Mouse (Mus musculus) hindbrain, postnatal 0 days (tissue): ENCODE results near the gene Nudt5. TPM values are rescaled to one million over a fixed set of nuclear protein-coding genes. Genes with fewer than 3 reads are reported as not detected.

Experiments used
- ATAC-seq: fragments of 200-750 bp; cut with Nextera tagmentation; 2 replicates; pipeline ENCODE4 v1.8.0; 2017; ENCODE audit warnings: mild to moderate bottlenecking, moderate TSS enrichment, moderate library complexity
- DNase-seq: peaks from one replicate; pipeline ENCODE4 v3.0.0-alpha.2; 2015; ENCODE audit warnings: low spot score
- H3K27ac ChIP-seq: fragments of 300-500 bp; sonication (generic); 2 replicates; pipeline ENCODE4 v1.5.1; 2014; ENCODE audit warnings: mild to moderate bottlenecking
- H3K27me3 ChIP-seq: fragments of 300-500 bp; sonication (generic); 2 replicates; pipeline ENCODE4 v1.6.1; 2014; ENCODE audit warnings: low read length, mixed read lengths; ENCODE audit not compliant: insufficient read depth
- H3K36me3 ChIP-seq: fragments of 300-500 bp; sonication (generic); 2 replicates; pipeline ENCODE4 v1.6.1; 2014; ENCODE audit warnings: low read length, mixed read lengths; ENCODE audit not compliant: insufficient read depth
- H3K4me1 ChIP-seq: fragments of 300-500 bp; sonication (generic); 2 replicates; pipeline ENCODE4 v1.6.1; 2014; ENCODE audit warnings: antibody characterized with exemption, low read length, mixed read lengths; ENCODE audit not compliant: insufficient read depth
- H3K4me2 ChIP-seq: fragments of 300-500 bp; sonication (generic); 2 replicates; pipeline ENCODE4 v1.6.1; 2014; ENCODE audit warnings: low read depth, mild to moderate bottlenecking, low read length, moderate library complexity, mixed read lengths
- H3K4me3 ChIP-seq: fragments of 300-500 bp; sonication (generic); 2 replicates; pipeline ENCODE4 v1.5.1; 2014; ENCODE audit warnings: low read length
- H3K9ac ChIP-seq: fragments of 300-500 bp; sonication (generic); replicated peaks from 2 replicates; pipeline ENCODE4 v1.6.1; 2014; ENCODE audit warnings: mild to moderate bottlenecking, low read length, moderate library complexity, mixed read lengths
- H3K9me3 ChIP-seq: fragments of 300-500 bp; sonication (generic); 2 replicates; pipeline ENCODE4 v1.6.1; 2016; ENCODE audit warnings: low read length, mixed read lengths
- CTCF ChIP-seq: IDR thresholded peaks from 2 replicates; pipeline ENCODE4 v1.5.1; 2016; ENCODE audit warnings: antibody characterized with exemption, control low read depth, low read depth
- WGBS: fragments of 180-500 bp; shearing (Covaris S2); extraction: QIAGEN DNeasy Blood & Tissue Kit; methylation state at CpG from one replicate; pipeline ENCODE4 v1.1.7; 2014; 5-methylcytosine and 5-hydroxymethylcytosine counted together
- polyA plus RNA-seq: library from polyadenylated mRNA; unstranded; fragments of >200 nt; fragmentation: Nextera tagmentation; extraction: Ambion mirVana; gene quantifications from 2 replicates; pipeline ENCODE4 v1.2.1, GENCODE M21; 2015
- total RNA-seq: library from RNA; depleted of rRNA; stranded (reverse); fragments of >200 nt; gene quantifications from 2 replicates; pipeline ENCODE4 v1.2.3, GENCODE M21; 2014; rRNA removed

Gene Nudt5
- total and polyA plus RNA-seq, 2 experiments from 2014 or later, result 16.9 to 23.2 TPM

DNA sequence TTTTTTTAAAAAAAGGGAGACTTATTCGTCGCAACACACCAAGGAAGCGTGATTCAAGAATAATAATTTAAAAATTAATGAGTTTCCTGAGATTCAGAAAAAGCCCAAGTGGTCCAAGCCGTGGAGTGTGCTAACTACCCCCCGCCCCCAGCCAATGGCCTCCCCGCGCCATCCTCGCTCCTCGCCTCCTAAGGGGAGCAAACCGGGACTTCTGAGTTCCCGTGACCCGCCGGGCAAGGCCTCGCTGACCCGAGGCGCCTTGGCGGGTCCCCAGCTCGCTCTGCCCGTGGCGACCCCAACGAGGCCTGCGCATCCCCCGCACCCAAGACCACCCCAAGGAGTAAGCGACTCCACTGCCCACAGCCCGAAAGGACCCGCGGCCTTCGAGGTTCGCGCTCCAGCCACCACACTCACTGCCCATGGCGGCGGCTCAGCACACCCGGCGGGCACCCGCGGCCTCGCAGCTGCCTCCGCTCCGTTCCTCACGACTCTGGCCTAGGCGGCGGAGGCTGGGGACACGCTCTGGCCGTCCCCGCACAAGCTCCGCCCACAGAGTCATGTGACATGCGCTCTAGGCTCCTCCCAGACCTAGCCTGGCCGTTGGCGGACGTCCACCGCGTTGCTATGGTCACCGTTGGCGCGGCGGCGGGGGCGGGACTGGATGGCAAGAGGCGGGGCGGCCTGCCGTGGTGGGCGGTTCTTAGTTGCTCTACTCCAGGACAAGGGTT is 50.2 kb downstream of the Nudt5 start, which contains the start of gene Sec61a2:
Gene Sec61a2 (minus strand): TSS at position 590 of the 728 bp plus-strand sequence.
- Histone ChIP-seq H3K9ac (peak within 1 kb of the TSS; percentile 79), H3K4me2 (peak within 1 kb of the TSS; percentile 58), H3K27ac (peak within 1 kb of the TSS; percentile 76), H3K4me3 (peak within 1 kb of the TSS; percentile 70), H3K9me3 (no peaks in the 10 kb centered on the region), H3K4me1 (0 out of 2 replicates have a peak, but pooled peaks cover 4% of the 10 kb centered on the region), H3K36me3 (peaks cover 5% of the 10 kb centered on the region; the same call in 1 of the 2 replicates), H3K27me3 (no peaks in the 10 kb centered on the region)
- WGBS, result under 1% methylated on average over 62 of the region's 62 CpGs
- peak; percentile 99 for DNase-seq
- ATAC-seq, result peak; percentile 99
- TF ChIP-seq CTCF, result peak; percentile 14; the same call in 1 of the 2 replicates

DNA sequence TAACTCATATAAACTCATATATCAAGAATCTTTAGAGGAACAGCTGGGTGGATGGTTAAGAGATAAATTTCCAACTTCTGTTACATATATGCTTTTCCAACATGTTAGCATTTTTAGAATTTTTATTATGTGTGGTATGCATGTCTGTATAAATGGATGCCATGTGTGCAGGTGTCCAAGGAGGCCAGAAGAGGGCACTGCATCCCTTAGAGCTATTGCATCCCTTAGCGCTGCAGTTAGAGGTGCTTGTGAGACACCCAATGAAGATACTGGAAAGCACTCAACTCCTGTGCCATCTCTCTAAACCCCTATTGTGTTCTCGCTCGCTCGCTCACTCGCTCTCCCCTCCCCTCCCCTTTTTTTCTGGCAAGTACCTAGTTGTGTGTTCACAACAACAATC is 55.3 kb downstream of the Nudt5 start:
- peaks cover 12% of the 10 kb centered on the region; the same call in 1 of the 2 replicates for H3K36me3 ChIP-seq
- ATAC-seq, result no peak
- 59% methylated on average over 5 of the region's 5 CpGs for WGBS

DNA sequence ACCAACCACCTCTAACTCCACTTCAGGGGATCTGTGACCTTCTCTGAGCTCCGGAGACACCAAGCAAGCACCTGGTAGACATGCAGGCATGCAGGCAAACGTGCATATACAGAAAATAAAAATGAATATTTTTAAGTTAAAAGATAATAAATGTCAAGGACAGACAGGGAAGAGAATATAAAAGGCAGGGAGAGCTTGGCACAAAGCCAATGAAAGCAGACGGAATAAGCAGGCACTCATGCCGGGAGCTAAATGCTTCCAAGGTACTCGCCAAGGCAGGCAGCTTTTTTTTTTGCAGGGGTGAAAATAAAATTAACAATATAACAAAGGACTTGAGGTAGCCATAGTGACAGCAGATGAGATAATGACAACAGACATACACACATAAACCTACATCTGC is 61.3 kb downstream of the Nudt5 start:
- 34% methylated on average over 5 of the region's 5 CpGs for WGBS
- H3K9ac ChIP-seq, result no peak overlapping the region
- H3K4me2 ChIP-seq, result no peak overlapping the region
- DNase-seq (peak; percentile 54), ATAC-seq (0 out of 2 replicates have a peak, but pooled peaks have one; percentile 27)
- H3K27ac ChIP-seq, result no peak overlapping the region
- H3K4me3 ChIP-seq, result no peak overlapping the region
- no peaks in the 10 kb centered on the region for H3K9me3 ChIP-seq
- H3K36me3 ChIP-seq, result peaks cover 12% of the 10 kb centered on the region; the same call in 1 of the 2 replicates
- no peaks in the 10 kb centered on the region for H3K4me1 ChIP-seq
- no peaks in the 10 kb centered on the region for H3K27me3 ChIP-seq
- TF ChIP-seq CTCF, result no peak

More for the DNA sequence above, 55.3 kb downstream of the Nudt5 start:
- no peak overlapping the region for H3K4me3 ChIP-seq
- peak; percentile 63 for DNase-seq
- no peak overlapping the region for H3K9ac ChIP-seq
- no peaks in the 10 kb centered on the region for H3K4me1 ChIP-seq
- H3K27me3 ChIP-seq, result no peaks in the 10 kb centered on the region
- no peak overlapping the region for H3K27ac ChIP-seq
- peak; percentile 67 for TF ChIP-seq CTCF
- no peaks in the 10 kb centered on the region for H3K9me3 ChIP-seq
- no peak overlapping the region for H3K4me2 ChIP-seq

DNA sequence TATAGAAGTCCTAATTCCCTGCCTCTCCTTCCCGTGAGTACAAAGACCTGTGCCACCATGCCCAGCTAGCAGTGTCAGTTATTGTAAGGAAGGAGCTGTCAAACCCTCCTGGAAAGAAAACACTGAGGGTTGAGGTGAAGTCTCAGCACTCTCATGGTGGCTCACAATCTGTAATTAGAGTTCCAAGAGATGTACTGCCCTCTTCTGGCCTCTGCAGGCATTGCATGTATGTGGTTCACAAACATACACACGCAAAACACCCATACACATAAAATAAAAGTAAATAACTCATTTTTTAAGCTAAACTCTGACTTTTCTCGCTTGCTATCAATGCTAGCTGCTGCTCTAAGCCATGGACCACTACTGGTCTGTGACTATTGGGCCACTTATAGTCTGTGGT is 61.8 kb downstream of the Nudt5 start:
- Histone ChIP-seq H3K27me3 (no peaks in the 10 kb centered on the region), H3K9me3 (no peaks in the 10 kb centered on the region), H3K4me2 (no peak overlapping the region), H3K27ac (no peak overlapping the region), H3K4me3 (no peak overlapping the region), H3K9ac (no peak overlapping the region), H3K36me3 (peaks cover 11% of the 10 kb centered on the region; the same call in 1 of the 2 replicates), H3K4me1 (no peaks in the 10 kb centered on the region)
- peak; percentile 74 for TF ChIP-seq CTCF
- 48% methylated on average over 3 of the region's 3 CpGs for WGBS
- DNase-seq, result peak; percentile 66
- no peak for ATAC-seq

DNA sequence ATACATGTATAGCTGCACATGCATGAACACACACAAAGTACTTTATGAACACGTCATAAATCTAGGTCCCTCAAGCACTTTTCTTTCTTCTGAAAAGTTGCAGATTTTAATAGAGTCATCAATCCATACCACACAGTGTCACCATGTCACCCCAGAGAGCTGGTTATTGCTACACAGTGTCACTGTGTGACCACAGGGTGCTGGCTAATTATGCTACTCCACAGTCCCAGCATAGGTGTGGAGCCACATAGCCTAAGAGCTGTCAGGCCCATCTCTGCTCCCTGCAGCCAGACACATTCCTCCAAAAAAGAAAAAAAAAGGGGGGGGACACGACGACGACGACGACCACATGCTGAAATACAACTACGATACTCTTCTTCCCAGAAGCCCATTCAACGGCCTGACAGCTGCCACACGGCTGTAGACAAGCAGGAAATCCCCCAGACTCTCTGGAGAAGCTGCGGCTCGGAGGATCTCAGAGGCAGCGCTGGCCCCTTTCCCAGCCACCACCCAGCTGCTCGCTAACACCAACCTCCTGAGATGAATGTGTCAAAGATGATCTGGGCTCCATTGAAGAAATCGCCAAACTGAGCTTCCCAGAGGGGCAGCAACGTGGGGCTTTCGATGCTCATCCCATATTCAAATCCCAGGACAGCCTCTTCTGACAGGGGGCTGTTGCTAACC is 66.6 kb downstream of the Nudt5 start:
- no peak overlapping the region for H3K27ac ChIP-seq
- no peaks in the 10 kb centered on the region for H3K27me3 ChIP-seq
- H3K4me2 ChIP-seq, result peak overlapping the region; percentile 5; the same call in 1 of the 2 replicates
- no peaks in the 10 kb centered on the region for H3K9me3 ChIP-seq
- no peaks in the 10 kb centered on the region for H3K4me1 ChIP-seq
- TF ChIP-seq CTCF, result no peak
- DNase-seq, result peak; percentile 57
- 37% methylated on average over 16 of the region's 16 CpGs for WGBS
- H3K4me3 ChIP-seq, result no peak overlapping the region
- no peak overlapping the region for H3K9ac ChIP-seq
- peak; percentile 78 for ATAC-seq
- H3K36me3 ChIP-seq, result peaks cover 14% of the 10 kb centered on the region; the same call in 1 of the 2 replicates

Other genes starting within 250 kb of the Nudt5 start
- gene Camk1d, start 130.5 kb upstream of the Nudt5 start, total RNA-seq, result 15.5 and 16.6 TPM in 2 replicates
- 7.2 and 7.7 TPM in 2 replicates for gene Camk1d, start 130.5 kb upstream of the Nudt5 start, polyA plus RNA-seq
- 91.0 and 110 TPM in 2 replicates for gene Cdc123, start 145 bp downstream of the Nudt5 start, total RNA-seq
- 234 and 237 TPM in 2 replicates for gene Cdc123, start 145 bp downstream of the Nudt5 start, polyA plus RNA-seq
- 0.58 and 0.83 TPM in 2 replicates for gene Gm13199, start 17.9 kb downstream of the Nudt5 start, total RNA-seq
- 0.54 TPM in 1 of 2 replicates, not detected in the other for gene Gm13199, start 17.9 kb downstream of the Nudt5 start, polyA plus RNA-seq
- gene Sec61a2, start 50.4 kb downstream of the Nudt5 start, total RNA-seq, result 109 and 127 TPM in 2 replicates
- gene Sec61a2, start 50.4 kb downstream of the Nudt5 start, polyA plus RNA-seq, result 104 and 105 TPM in 2 replicates
- gene Dhtkd1, start 97.8 kb downstream of the Nudt5 start, total RNA-seq, result 6.6 and 9.3 TPM in 2 replicates
- gene Dhtkd1, start 97.8 kb downstream of the Nudt5 start, polyA plus RNA-seq, result 3.7 and 4.9 TPM in 2 replicates
- 3.5 and 6.2 TPM in 2 replicates for gene Upf2, start 106.5 kb downstream of the Nudt5 start, total RNA-seq
- gene Upf2, start 106.5 kb downstream of the Nudt5 start, polyA plus RNA-seq, result 4.3 and 4.9 TPM in 2 replicates